Mouse (Mus musculus): Measurements from ENCODE around the gene Cep68. TPM values are rescaled to one million over a fixed set of nuclear protein-coding genes. Genes with fewer than 3 reads are reported as not detected.

Gene Cep68
- total and polyA plus RNA-seq, 2 experiments from 2014 or later: 26.1 to 43.9 TPM

GRCm38 (mm10) chr11:20269885-20270284 lies 20.7 kb upstream of the Cep68 start:
- H3K4me3 ChIP-seq (ENCODE audit: low read depth, low read length): no peak overlapping the region
- 85% methylated on average over 6 of the region's 6 CpGs for WGBS
- ATAC-seq (no peak), DNase-seq (no peak)
- H3K9ac ChIP-seq: no peak overlapping the region
- no peaks in the 10 kb centered on the region for H3K36me3 ChIP-seq (ENCODE audit: insufficient read depth)
- no peak overlapping the region for H3K4me2 ChIP-seq (ENCODE audit: low read depth)
- no peaks in the 10 kb centered on the region for H3K27me3 ChIP-seq (ENCODE audit: insufficient read depth, low read length)
- no peak overlapping the region for H3K27ac ChIP-seq (ENCODE audit: low read depth, low read length)
- H3K4me1 ChIP-seq (ENCODE audit: insufficient read depth): no peaks in the 10 kb centered on the region
- TF ChIP-seq CTCF (IDR thresholded peaks at IDR 0.05; ENCODE audit: low read depth): no peak
- H3K9me3 ChIP-seq (ENCODE audit: low read length): no peaks in the 10 kb centered on the region

GRCm38 (mm10) chr11:20262628-20263380 lies 13.6 kb upstream of the Cep68 start:
- no peaks in the 10 kb centered on the region for H3K27me3 ChIP-seq (ENCODE audit: insufficient read depth, low read length)
- ATAC-seq: peak; percentile 70; the same call in 1 of the 2 replicates
- 59% methylated on average over 8 of the region's 8 CpGs for WGBS
- no peaks in the 10 kb centered on the region for H3K4me1 ChIP-seq (ENCODE audit: insufficient read depth)
- no peaks in the 10 kb centered on the region for H3K36me3 ChIP-seq (ENCODE audit: insufficient read depth)
- H3K27ac ChIP-seq (ENCODE audit: low read depth, low read length): no peak overlapping the region
- H3K9ac ChIP-seq: no peak overlapping the region
- peak; percentile 50 for DNase-seq
- no peak overlapping the region for H3K4me2 ChIP-seq (ENCODE audit: low read depth)
- H3K4me3 ChIP-seq (ENCODE audit: low read depth, low read length): no peak overlapping the region
- TF ChIP-seq CTCF (IDR thresholded peaks at IDR 0.05; ENCODE audit: low read depth): peak; percentile 56
- H3K9me3 ChIP-seq (ENCODE audit: low read length): no peaks in the 10 kb centered on the region

GRCm38 (mm10) chr11:20254791-20255190 lies 5.6 kb upstream of the Cep68 start:
- WGBS: 77% methylated on average over 4 of the region's 4 CpGs
- ATAC-seq (no peak), DNase-seq (no peak)
- Histone ChIP-seq H3K9me3 (ENCODE audit: low read length) (no peaks in the 10 kb centered on the region), H3K4me3 (ENCODE audit: low read depth, low read length) (no peak overlapping the region), H3K27ac (ENCODE audit: low read depth, low read length) (no peak overlapping the region), H3K4me2 (ENCODE audit: low read depth) (no peak overlapping the region), H3K9ac (no peak overlapping the region), H3K27me3 (ENCODE audit: insufficient read depth, low read length) (no peaks in the 10 kb centered on the region), H3K36me3 (ENCODE audit: insufficient read depth) (no peaks in the 10 kb centered on the region), H3K4me1 (ENCODE audit: insufficient read depth) (peaks cover 1% of the 10 kb centered on the region; the same call in 1 of the 2 replicates)
- no peak for TF ChIP-seq CTCF (IDR thresholded peaks at IDR 0.05; ENCODE audit: low read depth)

- H3K4me1 ChIP-seq (ENCODE audit: insufficient read depth): peaks cover 5% of the 10 kb centered on the region; the same call in 1 of the 2 replicates
- no peak overlapping the region for H3K9ac ChIP-seq
- H3K4me2 ChIP-seq (ENCODE audit: low read depth): no peak overlapping the region
- H3K27me3 ChIP-seq (ENCODE audit: insufficient read depth, low read length): no peaks in the 10 kb centered on the region
- H3K4me3 ChIP-seq (ENCODE audit: low read depth, low read length): no peak overlapping the region
- 62% methylated on average over 2 of the region's 2 CpGs for WGBS
- no peak for TF ChIP-seq CTCF (IDR thresholded peaks at IDR 0.05; ENCODE audit: low read depth)
- no peak for ATAC-seq
- no peaks in the 10 kb centered on the region for H3K9me3 ChIP-seq (ENCODE audit: low read length)
- H3K36me3 ChIP-seq (ENCODE audit: insufficient read depth): no peaks in the 10 kb centered on the region
- no peak for DNase-seq
- no peak overlapping the region for H3K27ac ChIP-seq (ENCODE audit: low read depth, low read length)
Observed at GRCm38 (mm10) chr11:20253088-20253487, 3.9 kb upstream of the Cep68 start.

GRCm38 (mm10) chr11:20250476-20251178 lies 1.4 kb upstream of the Cep68 start:
- Histone ChIP-seq H3K27me3 (ENCODE audit: insufficient read depth, low read length) (no peaks in the 10 kb centered on the region), H3K4me1 (ENCODE audit: insufficient read depth) (peaks cover 7% of the 10 kb centered on the region), H3K9me3 (ENCODE audit: low read length) (no peaks in the 10 kb centered on the region), H3K4me2 (ENCODE audit: low read depth) (no peak overlapping the region), H3K27ac (ENCODE audit: low read depth, low read length) (no peak overlapping the region), H3K4me3 (ENCODE audit: low read depth, low read length) (no peak overlapping the region), H3K9ac (no peak overlapping the region), H3K36me3 (ENCODE audit: insufficient read depth) (no peaks in the 10 kb centered on the region)
- 87% methylated on average over 6 of the region's 6 CpGs for WGBS
- DNase-seq (no peak), ATAC-seq (no peak)
- TF ChIP-seq CTCF (IDR thresholded peaks at IDR 0.05; ENCODE audit: low read depth): no peak

- peak overlapping the region; percentile 88 for H3K27ac ChIP-seq (ENCODE audit: low read depth, low read length)
- WGBS: under 1% methylated on average over 38 of the region's 39 CpGs
- H3K27me3 ChIP-seq (ENCODE audit: insufficient read depth, low read length): no peaks in the 10 kb centered on the region
- H3K4me2 ChIP-seq (ENCODE audit: low read depth): peak overlapping the region; percentile 92
- peak overlapping the region; percentile 90 for H3K4me3 ChIP-seq (ENCODE audit: low read depth, low read length)
- H3K4me1 ChIP-seq (ENCODE audit: insufficient read depth): peaks cover 7% of the 10 kb centered on the region
- ATAC-seq: peak; percentile 70
- H3K9me3 ChIP-seq (ENCODE audit: low read length): no peaks in the 10 kb centered on the region
- DNase-seq: no peak
- peak overlapping the region; percentile 97 for H3K9ac ChIP-seq
- TF ChIP-seq CTCF (IDR thresholded peaks at IDR 0.05; ENCODE audit: low read depth): no peak
- H3K36me3 ChIP-seq (ENCODE audit: insufficient read depth): 0 out of 2 replicates have a peak, but pooled peaks cover 7% of the 10 kb centered on the region
Observed at GRCm38 (mm10) chr11:20248840-20249239, 389 bp downstream of the Cep68 start.

GRCm38 (mm10) chr11:20248277-20248676 lies 952 bp downstream of the Cep68 start:
- peak overlapping the region; percentile 88; the same call in 1 of the 2 replicates for H3K27ac ChIP-seq (ENCODE audit: low read depth, low read length)

More at GRCm38 (mm10) chr11:20248277-20248676, 952 bp downstream of the Cep68 start:
- no peaks in the 10 kb centered on the region for H3K9me3 ChIP-seq (ENCODE audit: low read length)
- DNase-seq (peak; percentile 15), ATAC-seq (no peak)
- H3K4me1 ChIP-seq (ENCODE audit: insufficient read depth): peaks cover 7% of the 10 kb centered on the region
- peak overlapping the region; percentile 97 for H3K9ac ChIP-seq
- H3K4me2 ChIP-seq (ENCODE audit: low read depth): peak overlapping the region; percentile 92
- peak overlapping the region; percentile 90 for H3K4me3 ChIP-seq (ENCODE audit: low read depth, low read length)
- 0 out of 2 replicates have a peak, but pooled peaks cover 7% of the 10 kb centered on the region for H3K36me3 ChIP-seq (ENCODE audit: insufficient read depth)
- TF ChIP-seq CTCF (IDR thresholded peaks at IDR 0.05; ENCODE audit: low read depth): no peak
- H3K27me3 ChIP-seq (ENCODE audit: insufficient read depth, low read length): no peaks in the 10 kb centered on the region
- WGBS: 6% methylated on average over 4 of the region's 4 CpGs

Measured in forebrain, postnatal 0 days (tissue).